Mouse (Mus musculus): Measurements from ENCODE around the gene Sez6. TPM values are rescaled to one million over a fixed set of nuclear protein-coding genes. Genes with fewer than 3 reads are reported as not detected.

Sez6 gene
- total RNA-seq, 1 experiment: 0.45 TPM

- Histone ChIP-seq H3K36me3 (ENCODE audit: control insufficient read depth, insufficient read depth, low read length, poor library complexity, severe bottlenecking) (no peaks in the 10 kb centered on the region), H3K4me1 (ENCODE audit: control insufficient read depth in 2 of 2, insufficient read depth in 2 of 2, low read length in 2 of 2, poor library complexity in 1 of 2) (peaks cover 0 to 10% of the 10 kb centered on the region in 2 experiments; a peak in 1 of 4 replicates), H3K27ac (ENCODE audit: insufficient read depth, low read depth, low read length, poor library complexity, severe bottlenecking) (no peak overlapping the region), H3K9me3 (ENCODE audit: control insufficient read depth, insufficient read depth, low read depth, low read length) (no peaks in the 10 kb centered on the region), H3K9ac (ENCODE audit: insufficient read depth, low read depth, low read length, poor library complexity, severe bottlenecking) (no peak overlapping the region), H3K4me3 (ENCODE audit: insufficient read depth in 1 of 2, low read depth in 1 of 2, low read length in 2 of 2, poor library complexity in 1 of 2, severe bottlenecking in 1 of 2) (no peak overlapping the region)
- no peak for TF ChIP-seq ZNF384 (IDR thresholded peaks at IDR 0.05; ENCODE audit: low read depth, low read length)
- TF ChIP-seq ZC3H11A (IDR thresholded peaks at IDR 0.05; ENCODE audit: borderline replicate concordance, low read depth, low read length): no peak
- no peak for TF ChIP-seq CHD2 (IDR thresholded peaks at IDR 0.05; ENCODE audit: low read depth, low read length)
- TF ChIP-seq HCFC1 (IDR thresholded peaks at IDR 0.05; ENCODE audit: borderline replicate concordance, insufficient read depth, low read length): no peak
- TF ChIP-seq MAFK (IDR thresholded peaks at IDR 0.05; ENCODE audit: insufficient read depth, low read depth, low read length): no peak
- in situ Hi-C loops (cut with MboI; ENCODE audit: low sequenced_read_pairs in 2 of 2, unreplicated experiment in 2 of 2): no loop called here
- no peak for DNase-seq (ENCODE audit: low read depth, low spot score)
These were observed 45.3 kb downstream of the Sez6 start for GRCm38 (mm10) chr11:77975873-77976272.

GRCm38 (mm10) chr11:77978161-77978560 lies 47.6 kb downstream of the Sez6 start:
- Histone ChIP-seq H3K4me3 (ENCODE audit: insufficient read depth in 1 of 2, low read depth in 1 of 2, low read length in 2 of 2, poor library complexity in 1 of 2, severe bottlenecking in 1 of 2) (no peak overlapping the region), H3K27ac (ENCODE audit: insufficient read depth, low read depth, low read length, poor library complexity, severe bottlenecking) (no peak overlapping the region), H3K36me3 (ENCODE audit: control insufficient read depth, insufficient read depth, low read length, poor library complexity, severe bottlenecking) (no peaks in the 10 kb centered on the region), H3K9me3 (ENCODE audit: control insufficient read depth, insufficient read depth, low read depth, low read length) (no peaks in the 10 kb centered on the region), H3K9ac (ENCODE audit: insufficient read depth, low read depth, low read length, poor library complexity, severe bottlenecking) (no peak overlapping the region), H3K4me1 (ENCODE audit: control insufficient read depth in 2 of 2, insufficient read depth in 2 of 2, low read length in 2 of 2, poor library complexity in 1 of 2) (peaks cover 0 to 10% of the 10 kb centered on the region in 2 experiments; a peak in 1 of 4 replicates)
- no peak for DNase-seq (ENCODE audit: low read depth, low spot score)
- TF ChIP-seq MAFK (IDR thresholded peaks at IDR 0.05; ENCODE audit: insufficient read depth, low read depth, low read length): no peak
- TF ChIP-seq ZNF384 (IDR thresholded peaks at IDR 0.05; ENCODE audit: low read depth, low read length): no peak
- in situ Hi-C loops (cut with MboI; ENCODE audit: low sequenced_read_pairs in 2 of 2, unreplicated experiment in 2 of 2): no loop called here

- Histone ChIP-seq H3K9ac (ENCODE audit: insufficient read depth, low read depth, low read length, poor library complexity, severe bottlenecking) (no peak overlapping the region), H3K27ac (ENCODE audit: insufficient read depth, low read depth, low read length, poor library complexity, severe bottlenecking) (no peak overlapping the region), H3K4me3 (ENCODE audit: insufficient read depth in 1 of 2, low read depth in 1 of 2, low read length in 2 of 2, poor library complexity in 1 of 2, severe bottlenecking in 1 of 2) (no peak overlapping the region), H3K4me1 (ENCODE audit: control insufficient read depth in 2 of 2, insufficient read depth in 2 of 2, low read length in 2 of 2, poor library complexity in 1 of 2) (peaks cover 0 to 3% of the 10 kb centered on the region in 2 experiments; a peak in 1 of 4 replicates), H3K36me3 (ENCODE audit: control insufficient read depth, insufficient read depth, low read length, poor library complexity, severe bottlenecking) (0 out of 2 replicates have a peak, but pooled peaks cover 3% of the 10 kb centered on the region), H3K9me3 (ENCODE audit: control insufficient read depth, insufficient read depth, low read depth, low read length) (no peaks in the 10 kb centered on the region)
- TF ChIP-seq ZC3H11A (IDR thresholded peaks at IDR 0.05; ENCODE audit: borderline replicate concordance, low read depth, low read length) (no peak), ZNF384 (IDR thresholded peaks at IDR 0.05; ENCODE audit: low read depth, low read length) (no peak), CHD2 (IDR thresholded peaks at IDR 0.05; ENCODE audit: low read depth, low read length) (no peak), HCFC1 (IDR thresholded peaks at IDR 0.05; ENCODE audit: borderline replicate concordance, insufficient read depth, low read length) (no peak), MAFK (IDR thresholded peaks at IDR 0.05; ENCODE audit: insufficient read depth, low read depth, low read length) (no peak)
- in situ Hi-C loops (cut with MboI; ENCODE audit: low sequenced_read_pairs in 2 of 2, unreplicated experiment in 2 of 2): no loop called here
- DNase-seq (ENCODE audit: low read depth, low spot score): no peak
These were observed 48.7 kb downstream of the Sez6 start for GRCm38 (mm10) chr11:77979221-77979809.

GRCm38 (mm10) chr11:77980281-77981204 lies 49.9 kb downstream of the Sez6 start:
- peak; percentile 93 for DNase-seq (ENCODE audit: low read depth, low spot score)
- Histone ChIP-seq H3K4me3 (ENCODE audit: insufficient read depth in 1 of 2, low read depth in 1 of 2, low read length in 2 of 2, poor library complexity in 1 of 2, severe bottlenecking in 1 of 2) (no peak overlapping the region), H3K4me1 (ENCODE audit: control insufficient read depth in 2 of 2, insufficient read depth in 2 of 2, low read length in 2 of 2, poor library complexity in 1 of 2) (peaks cover 2% of the 10 kb centered on the region in 2 experiments; a peak in 1 of 4 replicates), H3K36me3 (ENCODE audit: control insufficient read depth, insufficient read depth, low read length, poor library complexity, severe bottlenecking) (0 out of 2 replicates have a peak, but pooled peaks cover 3% of the 10 kb centered on the region), H3K27ac (ENCODE audit: insufficient read depth, low read depth, low read length, poor library complexity, severe bottlenecking) (no peak overlapping the region), H3K9ac (ENCODE audit: insufficient read depth, low read depth, low read length, poor library complexity, severe bottlenecking) (no peak overlapping the region), H3K9me3 (ENCODE audit: control insufficient read depth, insufficient read depth, low read depth, low read length) (no peaks in the 10 kb centered on the region)
- peak; percentile 22; the same call in 1 of the 2 replicates for TF ChIP-seq CHD2 (IDR thresholded peaks at IDR 0.05; ENCODE audit: low read depth, low read length)
- 0 out of 2 replicates have a peak, but pooled peaks have one; percentile 23 for TF ChIP-seq ZNF384 (IDR thresholded peaks at IDR 0.05; ENCODE audit: low read depth, low read length)
- no peak for TF ChIP-seq MAFK (IDR thresholded peaks at IDR 0.05; ENCODE audit: insufficient read depth, low read depth, low read length)
- TF ChIP-seq HCFC1 (IDR thresholded peaks at IDR 0.05; ENCODE audit: borderline replicate concordance, insufficient read depth, low read length): no peak
- in situ Hi-C loops (cut with MboI; ENCODE audit: low sequenced_read_pairs in 2 of 2, unreplicated experiment in 2 of 2): no loop called here
